Mouse (Mus musculus) fat pad, adult 2 months (tissue): ENCODE measurements around the gene Fbxl12.
"Not testable (repeated sequence)": the region's sequence is repeated elsewhere in the genome, so short reads cannot be mapped to it uniquely, and the experiment has no call there.

Experiments
- DNase-seq: peaks from one replicate; pipeline ENCODE4 v3.0.0-alpha.2; 2011; ENCODE audit warnings: low read depth, low spot score; ENCODE audit errors: extremely low read depth

Gene Fbxl12

DNA sequence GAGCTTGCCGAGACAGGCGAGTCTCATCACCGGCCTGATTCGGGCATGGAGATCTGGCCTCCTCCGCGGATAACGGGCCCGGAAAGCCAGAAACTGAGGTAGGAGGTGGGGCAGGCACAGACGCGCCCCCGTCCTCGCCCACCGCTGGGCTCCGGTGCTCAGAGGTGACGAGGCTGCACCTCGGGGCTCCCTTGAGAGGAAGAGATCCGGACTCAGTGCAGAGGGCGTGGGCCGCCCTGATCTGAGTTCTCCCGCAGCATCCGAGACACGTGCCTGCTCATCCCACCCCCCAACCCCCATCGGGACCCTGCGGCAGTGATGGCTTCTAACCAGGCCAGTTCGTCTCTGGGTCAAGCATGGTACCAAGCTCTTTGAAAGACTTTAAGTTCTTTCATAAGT lies 7.7 kb upstream of the Fbxl12 start:
- no peak for DNase-seq

DNA sequence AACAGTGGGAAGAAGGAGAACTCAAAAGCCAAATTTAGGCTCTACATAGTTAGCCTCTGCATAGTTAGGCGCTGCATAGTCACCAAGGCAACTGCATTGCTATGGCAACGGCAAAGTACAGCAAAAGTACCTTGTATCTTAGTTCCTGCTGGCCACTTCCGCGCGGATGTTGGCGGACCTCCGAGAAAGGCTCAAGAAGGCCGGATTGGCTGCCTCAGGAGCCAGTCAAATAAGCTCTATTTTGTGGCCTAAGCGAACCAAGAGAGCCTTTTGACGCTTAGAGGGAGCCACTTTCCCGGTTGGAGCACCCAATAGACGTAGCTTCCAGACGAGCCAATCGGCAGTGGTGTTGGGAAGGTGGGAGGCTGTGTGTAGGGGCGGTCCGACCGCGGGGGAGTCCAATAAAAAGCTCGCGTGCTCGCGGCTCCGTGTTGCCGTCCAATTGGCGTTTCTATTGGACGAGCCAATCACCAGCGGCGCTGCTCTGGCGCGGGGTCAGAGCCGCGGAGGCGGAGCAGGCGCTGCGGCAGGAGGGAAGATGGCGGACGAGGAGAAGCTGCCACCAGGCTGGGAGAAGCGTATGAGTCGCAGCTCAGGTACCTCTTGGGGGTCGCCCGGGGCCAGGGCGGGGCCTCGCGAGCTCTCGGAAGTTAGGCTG lies 7.2 kb upstream of the Fbxl12 start, which contains the start of gene Pin1:
TSS of gene Pin1 (plus strand) at position 494 of the 658 bp plus-strand sequence.
- peak; percentile 97 for DNase-seq

DNA sequence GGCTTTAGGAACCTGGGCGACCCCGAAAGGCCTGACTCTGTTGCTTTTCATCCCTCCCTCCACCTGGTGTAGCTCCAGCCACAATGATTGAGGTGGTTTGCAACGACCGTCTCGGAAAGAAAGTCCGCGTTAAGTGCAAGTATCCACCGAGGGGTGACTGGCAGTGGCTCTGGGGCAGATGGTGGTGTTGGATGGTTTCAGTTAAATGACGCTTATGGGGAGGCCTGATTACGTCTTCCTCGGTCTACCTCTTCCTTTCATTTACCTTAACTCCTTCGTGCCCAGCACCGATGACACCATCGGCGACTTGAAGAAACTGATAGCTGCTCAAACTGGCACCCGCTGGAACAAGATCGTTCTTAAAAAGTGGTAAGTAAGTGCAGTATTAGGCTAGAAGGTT lies 554 bp upstream of the Fbxl12 start:
- DNase-seq: no peak

DNA sequence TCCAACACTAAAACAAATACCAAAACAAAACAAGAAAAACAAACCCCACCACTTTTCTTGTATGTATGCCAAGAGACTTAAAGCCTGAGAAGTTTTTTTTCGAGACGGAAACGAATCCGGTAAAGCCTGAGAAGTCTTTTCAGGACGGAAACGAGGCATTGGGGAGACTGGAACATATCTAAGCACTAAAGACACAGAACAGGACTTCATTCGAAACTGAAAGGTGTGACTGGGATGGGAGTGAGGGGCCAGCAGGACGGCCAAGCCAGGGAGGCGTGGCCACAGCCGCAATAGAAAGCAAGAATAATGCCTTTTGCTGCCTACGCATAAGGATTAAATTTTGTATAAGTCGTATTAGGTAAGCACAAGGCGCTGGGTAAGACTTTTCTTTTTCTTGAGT lies 786 bp downstream of the Fbxl12 start:
- no peak for DNase-seq

DNA sequence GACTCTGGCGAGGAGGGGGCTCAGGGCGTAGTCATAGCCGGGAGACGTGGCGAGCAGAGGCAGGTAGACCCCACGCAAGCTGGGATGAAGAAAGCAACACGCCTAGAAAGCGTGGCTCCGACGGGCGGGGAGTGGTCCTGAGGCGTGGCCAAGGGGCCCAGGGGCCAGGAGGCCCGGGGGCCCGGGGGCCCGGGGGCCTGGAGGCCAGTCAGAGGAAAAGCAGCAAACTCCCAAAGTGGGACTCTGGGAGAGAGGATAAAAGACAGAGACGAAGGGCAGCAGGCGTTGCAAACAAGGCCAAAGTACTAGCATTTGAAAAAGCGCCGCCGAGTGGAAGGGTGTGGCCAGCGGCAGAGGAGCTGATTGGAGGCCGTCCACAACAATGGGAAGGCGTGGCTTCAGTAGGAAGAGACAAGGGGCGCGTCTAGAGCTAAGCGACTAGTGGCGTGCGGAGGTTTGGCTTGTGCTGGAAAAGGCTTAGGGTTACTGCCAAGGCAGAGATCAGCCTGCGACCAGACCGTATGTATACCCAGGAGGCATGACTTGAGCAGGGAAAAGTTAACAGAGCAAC lies 1.6 kb downstream of the Fbxl12 start:
- DNase-seq: peak; percentile 54

DNA sequence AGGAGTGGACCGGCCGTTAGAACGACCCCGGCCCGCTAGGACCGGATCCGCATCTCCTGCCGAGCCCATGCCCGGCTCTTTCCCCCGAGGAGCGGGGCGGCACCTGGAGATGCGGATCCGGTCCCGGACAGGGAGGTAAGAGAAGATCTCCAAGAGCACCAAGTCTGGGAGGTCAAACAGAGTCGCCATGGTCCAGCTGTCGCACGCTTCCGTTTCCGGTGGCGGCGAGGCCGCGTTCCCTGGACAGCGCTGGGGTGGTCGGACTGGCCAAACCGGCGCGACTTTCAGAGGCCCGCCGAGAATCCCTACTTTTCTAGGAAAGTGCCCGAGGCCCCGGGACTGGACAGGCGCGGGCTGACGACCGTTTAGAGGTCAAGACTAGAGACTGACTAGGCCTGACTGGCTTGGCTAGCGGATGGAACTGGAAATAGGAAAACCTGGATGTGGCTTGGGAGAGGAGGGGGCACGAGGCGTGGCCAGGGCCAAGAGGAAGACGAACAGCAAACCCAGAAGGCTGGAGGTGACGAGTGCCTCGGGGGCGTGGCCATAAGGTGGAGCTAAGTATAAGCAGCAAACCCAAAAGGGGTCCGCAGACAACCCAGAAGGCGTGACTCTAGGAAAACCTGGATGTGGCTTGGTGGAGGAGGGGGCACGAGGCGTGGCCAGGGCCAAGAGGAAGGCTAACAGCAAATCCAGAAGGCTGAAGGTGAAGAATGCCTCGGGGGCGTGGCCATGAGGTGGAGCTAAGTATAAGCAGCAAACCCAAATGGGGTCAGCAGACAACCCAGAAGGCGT lies 2.3 kb downstream of the Fbxl12 start, which contains the start of gene Ubl5:
TSS of gene Ubl5 (plus strand) at position 778 of the 795 bp plus-strand sequence.
- no peak for DNase-seq

DNA sequence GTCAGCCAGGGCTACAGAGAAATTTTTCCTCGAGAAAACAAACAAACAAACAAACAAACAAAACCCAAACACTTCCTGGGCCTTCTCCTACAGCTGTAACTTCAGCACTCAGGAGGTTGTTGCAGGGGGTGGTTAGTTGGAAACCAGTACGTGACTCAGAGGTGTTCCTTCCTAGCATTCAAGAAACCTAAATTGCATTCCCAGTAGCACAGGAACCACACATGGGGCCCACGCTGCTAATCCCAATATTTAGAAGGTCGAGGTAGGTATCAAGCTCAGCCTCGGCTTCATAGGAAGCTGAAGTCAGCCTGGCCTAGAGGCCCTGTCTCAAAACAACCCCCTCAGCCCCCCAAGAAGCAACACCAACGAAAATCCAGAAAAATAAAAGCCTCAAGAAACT lies 3.1 kb downstream of the Fbxl12 start:
- DNase-seq: no peak

DNA sequence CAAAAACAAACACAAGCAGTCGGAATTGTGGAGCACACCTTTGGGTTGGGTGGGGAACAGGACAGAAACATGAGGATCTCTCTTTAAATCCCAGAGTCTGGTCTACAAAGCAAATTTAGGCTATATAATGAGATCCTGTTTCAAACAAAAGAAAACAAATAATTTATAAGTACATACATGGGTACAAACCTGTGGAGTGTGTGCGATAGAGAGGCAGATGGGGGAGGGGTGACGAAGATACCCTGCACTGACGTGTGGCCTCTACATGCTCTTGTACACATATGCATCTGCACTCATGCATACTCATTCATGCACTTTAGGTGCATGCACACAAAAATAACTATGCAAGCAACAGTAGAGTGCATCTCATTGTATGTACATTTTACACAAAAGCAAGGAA lies 5.1 kb downstream of the Fbxl12 start:
- no peak for DNase-seq

DNA sequence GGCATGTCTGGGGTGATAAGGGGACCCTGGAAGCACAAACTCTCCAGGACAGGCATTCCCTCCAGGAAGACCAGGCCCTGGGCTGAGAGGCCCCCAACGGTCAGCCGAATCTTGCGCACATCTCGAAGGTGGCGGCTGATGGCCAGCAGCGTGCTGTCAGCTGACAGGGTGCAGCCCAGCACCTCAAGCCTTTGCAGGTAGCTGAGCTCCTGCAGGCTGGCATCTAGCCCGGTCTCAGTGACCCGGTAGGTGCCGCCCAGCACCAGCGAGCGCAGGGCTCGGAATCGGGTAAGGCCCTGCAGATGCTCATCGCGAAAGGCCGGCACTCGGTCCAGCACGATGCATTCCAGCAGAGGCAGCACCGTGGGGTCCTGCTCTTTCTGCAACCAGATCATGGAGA lies 6.0 kb downstream of the Fbxl12 start:
- no peak for DNase-seq

DNA sequence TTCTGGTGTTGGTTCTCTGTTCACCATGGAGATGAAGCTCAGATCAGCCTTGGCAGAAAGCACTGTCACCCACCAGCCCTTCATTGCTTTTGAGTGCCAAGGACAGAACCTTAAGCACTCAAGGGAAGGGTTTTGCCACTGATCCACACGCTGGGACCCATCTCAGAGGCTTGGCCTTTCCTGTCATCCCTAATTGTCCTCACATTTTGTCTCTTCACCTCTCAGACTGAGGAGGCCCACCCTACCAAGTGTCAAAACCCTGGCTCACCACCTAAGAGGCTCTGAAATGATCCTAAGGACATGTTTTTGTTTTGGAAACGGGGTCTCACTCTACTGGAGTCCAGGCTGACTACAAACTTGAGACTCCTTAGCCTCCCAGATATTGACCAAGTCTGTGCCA lies 7.8 kb downstream of the Fbxl12 start:
- DNase-seq: no peak

DNA sequence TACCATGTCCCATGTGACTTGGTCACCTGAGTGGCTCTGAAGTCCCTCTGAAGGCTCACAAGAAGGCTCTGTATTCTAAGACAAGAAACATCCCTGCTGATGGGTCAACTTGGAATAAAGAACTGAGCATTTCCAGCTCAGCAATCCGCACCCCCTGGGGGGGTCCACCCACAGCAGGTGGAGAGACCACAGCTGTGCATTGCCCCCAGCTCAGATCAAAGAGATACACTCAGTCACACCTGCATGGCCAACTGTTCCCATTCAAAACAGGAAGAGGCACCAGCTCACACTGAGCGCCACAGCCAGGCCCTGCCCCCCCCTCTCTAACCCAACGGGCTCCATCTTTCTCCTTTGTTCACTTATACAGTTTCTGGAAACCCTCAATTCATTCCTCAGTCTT lies 8.3 kb downstream of the Fbxl12 start:
- DNase-seq: no peak

DNA sequence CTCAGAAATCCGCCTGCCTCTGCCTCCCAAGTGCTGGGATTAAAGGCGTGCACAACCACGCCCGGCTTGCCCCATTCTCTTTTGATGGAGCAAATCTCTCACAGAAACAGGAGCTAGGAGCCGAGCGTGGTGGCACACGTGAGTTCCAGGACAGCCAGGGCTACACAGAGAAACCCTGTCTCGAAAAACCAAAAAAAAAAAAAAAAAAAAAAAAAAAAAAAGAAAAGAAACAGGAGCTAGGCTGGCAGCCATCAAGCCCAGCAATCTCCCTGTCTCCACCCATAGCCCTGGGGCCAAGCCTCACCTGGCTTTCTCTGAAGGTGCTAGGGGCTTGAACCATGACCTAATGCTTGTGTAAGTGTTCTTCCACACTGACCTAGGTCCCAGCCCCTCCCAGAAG lies 8.9 kb downstream of the Fbxl12 start:
- DNase-seq: not testable (repeated sequence)

DNA sequence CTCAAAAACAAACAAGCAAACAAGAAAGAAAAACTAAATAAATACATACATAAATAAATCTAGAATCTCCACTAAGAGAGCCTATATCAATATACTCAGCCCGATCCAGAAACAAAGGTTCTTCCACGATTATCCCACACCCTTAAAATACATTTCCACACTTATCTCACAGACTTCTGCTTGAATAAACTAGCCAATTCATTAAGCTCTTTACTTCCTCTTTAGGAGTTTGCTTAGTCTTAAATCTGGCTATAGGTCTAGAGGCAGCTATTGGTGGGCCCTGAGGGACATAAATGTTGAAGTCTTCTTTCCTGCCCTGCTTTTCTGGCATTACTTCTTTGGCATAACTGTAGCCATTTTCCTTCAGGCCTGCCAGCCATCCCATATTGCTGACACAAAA lies 13.2 kb downstream of the Fbxl12 start:
- DNase-seq: no peak

DNA sequence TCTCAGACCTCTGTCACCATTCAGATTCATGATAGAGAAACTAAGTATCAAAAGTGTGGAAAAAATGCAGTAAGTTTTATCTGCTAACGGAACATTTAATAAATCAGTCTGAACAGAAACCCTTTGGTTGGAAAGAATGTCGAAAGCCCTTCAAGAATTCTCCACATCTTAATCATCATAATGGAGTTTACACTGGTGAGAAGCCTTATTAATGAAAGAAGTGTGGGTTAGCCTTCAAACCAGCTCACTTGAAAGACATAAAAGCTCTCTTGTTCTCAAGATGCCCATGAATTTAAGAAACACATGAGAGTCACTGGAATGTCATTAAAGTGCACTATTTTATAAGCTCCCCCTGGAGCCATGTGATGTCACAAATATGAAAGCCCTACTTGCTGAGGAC lies 27.9 kb downstream of the Fbxl12 start:
- no peak for DNase-seq

DNA sequence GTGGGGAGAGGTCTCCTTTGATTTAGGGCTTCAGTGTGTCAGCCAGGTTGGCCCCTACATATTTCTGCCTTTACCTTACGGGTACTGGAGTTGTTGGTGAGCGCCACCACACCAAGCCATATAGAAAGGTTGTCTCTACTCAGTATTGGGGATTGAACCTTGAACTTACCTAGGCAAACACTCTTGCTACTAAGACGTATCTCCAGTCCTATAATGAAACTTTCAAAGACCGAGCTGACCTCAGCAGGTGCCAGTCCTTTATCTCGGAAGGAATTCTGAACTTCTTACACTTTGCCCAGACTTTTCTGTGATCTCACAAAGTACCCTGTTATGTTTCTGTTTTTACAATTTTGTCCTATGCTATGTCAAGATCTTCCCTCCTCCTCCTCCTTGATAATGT lies 32.6 kb downstream of the Fbxl12 start:
- DNase-seq: no peak

DNA sequence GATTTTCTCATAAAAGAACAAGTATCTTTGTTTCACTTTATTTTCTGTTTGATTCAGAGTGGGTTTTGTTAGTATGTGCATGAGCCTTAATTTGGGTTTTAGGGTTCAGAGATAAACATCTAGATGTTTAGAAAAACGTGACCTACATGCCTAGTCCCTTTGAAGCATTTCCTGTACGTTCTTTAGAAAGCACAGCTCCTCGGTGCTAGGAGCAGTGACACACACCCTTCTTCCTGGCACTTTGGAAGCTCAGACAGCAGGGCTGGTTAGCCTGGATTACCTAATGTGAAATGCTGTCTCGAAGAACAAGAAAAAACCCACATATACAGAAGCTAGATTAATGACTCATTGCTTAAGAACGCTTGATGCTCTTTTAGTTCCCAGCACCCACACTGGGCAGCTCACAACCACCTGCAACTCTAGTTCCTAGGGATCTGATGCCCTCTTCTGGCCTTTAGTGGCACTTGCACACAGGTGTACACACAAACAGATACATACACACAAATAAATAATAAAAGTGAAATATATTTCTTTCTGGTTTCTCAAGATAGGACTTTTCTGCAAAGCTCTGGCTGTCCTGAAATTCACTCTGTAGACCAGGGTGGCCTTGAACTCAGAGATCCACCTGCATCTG lies 34.6 kb downstream of the Fbxl12 start:
- DNase-seq: no peak

DNA sequence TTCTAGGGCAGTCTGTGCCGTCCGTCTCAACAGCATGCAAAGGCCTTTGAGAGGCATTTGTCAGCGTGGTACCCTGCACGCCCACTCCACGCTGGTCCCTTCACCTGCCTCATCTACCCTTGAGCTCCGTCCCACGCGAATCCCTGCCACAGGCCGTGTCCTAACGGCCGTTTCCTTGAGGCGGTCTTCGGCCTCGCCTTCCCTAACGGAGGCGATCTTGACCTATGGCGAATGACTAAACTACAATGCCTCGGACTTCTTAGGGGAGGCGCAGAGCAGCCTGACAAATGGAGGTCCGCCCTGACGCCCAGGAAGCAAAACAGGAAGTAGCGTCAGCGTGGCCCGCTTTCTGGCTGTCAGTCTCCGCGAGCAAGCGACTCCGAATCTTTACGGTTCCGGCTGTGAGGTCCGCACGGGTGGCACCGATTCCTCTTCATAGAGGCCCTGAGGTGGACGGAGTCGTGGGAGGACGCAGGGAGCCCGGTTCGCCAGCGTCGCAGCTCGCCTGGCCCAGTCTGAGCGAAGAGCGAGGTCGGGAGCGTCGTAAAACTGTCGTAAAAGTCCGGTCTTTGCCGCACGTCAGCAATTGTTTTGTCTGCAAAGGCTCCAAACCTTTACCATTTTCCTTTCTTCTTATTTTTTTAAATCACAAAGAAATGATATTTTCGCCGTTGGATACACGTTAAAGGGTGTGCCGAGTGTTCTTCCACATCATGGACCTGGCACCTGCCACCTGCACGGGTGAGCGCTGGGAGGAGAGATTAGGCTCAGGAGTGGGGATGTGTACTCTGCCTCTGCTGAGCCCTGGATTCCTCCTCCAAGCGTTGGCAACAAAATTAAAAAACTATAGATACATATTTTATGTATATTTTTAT lies 37.2 kb downstream of the Fbxl12 start:
- DNase-seq: peak; percentile 36

DNA sequence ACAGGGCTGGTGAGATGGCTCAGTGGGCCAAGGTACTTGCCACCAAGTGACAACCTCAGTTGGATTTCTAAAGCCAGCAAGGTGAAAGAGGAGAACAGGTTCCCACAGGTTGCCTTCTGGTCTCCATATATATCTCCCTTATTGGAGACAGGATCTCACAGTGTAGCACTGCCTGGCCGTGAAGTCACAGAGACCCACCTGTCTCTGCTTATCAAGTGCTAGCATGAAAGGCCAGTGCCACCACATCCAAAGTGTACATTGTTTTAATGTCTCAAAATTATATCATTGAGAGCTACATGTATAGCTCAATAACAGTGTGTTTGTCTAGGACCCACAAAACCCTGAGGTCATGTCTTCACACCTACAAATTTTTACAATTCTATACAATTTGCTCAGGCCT lies 38.3 kb downstream of the Fbxl12 start:
- DNase-seq: no peak

DNA sequence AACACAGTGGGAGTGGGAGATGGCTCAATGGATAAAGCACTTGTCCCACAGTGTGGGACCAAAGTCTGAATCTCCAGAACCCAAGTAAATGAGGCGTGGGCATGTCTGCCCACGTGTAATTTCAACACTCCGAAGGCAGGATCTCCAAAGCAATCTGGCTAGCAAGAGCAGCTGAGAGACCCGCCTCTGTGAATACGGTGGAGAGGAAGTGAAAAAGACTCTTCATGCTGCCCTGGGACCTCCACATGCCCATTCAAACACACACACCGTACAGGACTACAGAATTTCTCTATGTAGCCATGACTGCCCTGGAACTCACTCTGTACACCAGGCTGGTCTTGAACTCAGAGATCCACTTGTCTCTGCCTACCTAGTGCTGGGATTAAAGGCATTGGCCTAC lies 43.3 kb downstream of the Fbxl12 start:
- DNase-seq: no peak

DNA sequence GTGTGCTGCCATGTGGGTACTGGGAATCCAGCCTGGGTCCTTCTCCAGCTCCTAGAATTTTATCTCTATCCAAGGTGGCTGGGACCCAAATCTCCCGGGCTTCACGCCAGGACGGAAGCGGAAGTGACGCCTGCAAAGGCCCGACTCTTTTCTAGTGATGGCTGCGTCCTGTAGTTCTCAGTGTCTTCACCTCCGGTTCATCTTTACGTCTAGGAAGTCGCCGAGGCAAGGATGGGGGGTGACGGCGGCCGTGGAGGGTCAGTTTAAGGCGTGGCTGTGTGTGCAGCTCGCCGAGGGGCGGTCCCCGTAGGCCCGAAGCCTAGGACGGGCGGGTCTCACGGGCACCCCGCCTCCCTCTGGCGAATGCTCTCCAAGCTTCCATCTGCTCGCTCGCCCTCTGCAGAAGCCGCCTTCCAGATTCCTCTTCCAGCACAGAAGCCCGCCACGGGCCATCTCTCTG lies 63.4 kb downstream of the Fbxl12 start, which contains the start of gene Zfp846:
TSS of gene Zfp846 (plus strand) at position 117 of the 460 bp plus-strand sequence.
- peak; percentile 71 for DNase-seq

DNA sequence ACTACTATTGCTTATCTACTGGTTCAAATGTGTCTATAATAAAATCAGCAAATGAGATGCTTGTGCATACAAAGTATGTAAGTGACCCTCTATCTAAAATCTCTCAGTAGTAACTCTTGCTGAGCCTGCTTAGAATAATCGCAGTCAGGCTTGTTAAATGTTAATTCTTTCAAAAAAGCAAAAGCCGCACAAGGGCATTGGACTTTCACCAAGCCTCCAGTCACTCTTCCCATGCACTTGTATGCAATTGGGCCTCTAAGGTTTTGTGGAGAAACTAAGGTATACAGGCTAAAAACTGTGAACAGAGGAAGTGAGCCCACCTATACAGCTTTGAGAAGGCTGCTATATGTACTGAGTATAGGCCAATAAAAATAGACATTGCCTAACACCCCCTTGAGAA lies 68.0 kb downstream of the Fbxl12 start:
- DNase-seq: no peak
